Comparison of ENCODE assay signal across 18 mouse cellular contexts in the genomic region with DNA sequence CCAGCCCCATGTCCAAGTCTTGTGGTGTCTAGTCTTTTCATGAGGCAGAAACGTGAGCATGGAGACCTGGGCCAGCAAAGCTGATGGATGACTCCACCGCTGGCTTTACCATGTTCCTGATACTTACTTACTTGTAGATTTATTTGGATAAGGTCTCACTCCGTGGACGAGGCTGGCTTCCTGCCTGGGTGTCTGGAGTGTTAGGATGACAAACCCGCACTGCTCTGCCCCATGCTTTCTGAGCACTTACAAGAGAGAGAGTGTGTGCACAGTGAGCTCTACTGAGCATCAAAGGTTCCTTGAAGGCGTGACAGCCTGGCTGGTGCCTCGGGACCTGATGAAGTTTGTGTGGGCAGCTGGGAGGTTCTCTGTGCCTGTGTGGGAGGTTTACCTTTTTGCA. TPM values are rescaled to one million over a fixed set of nuclear protein-coding genes. Genes with fewer than 3 reads are reported as not detected.
DNase-seq lines count a peak whose midpoint lies in the region; ATAC-seq and TF ChIP-seq lines count a peak whose summit lies in the region.
"Had no signal": no experiment of that assay in that cellular context is flagged by ENCODE, and none has a peak within 500 bp of the region (broad histone marks: within the 10 kb centered on the region; RNA-seq: fewer than 3 reads in every experiment).

No protein-coding gene starts in this region.

- H3K9me3 ChIP-seq in lung, postnatal 0 days (ENCODE audit: low read length): no peaks in the 10 kb centered on the region
- H3K9me3 ChIP-seq in stomach, postnatal 0 days (ENCODE audit: control insufficient read depth, low read length): no peaks in the 10 kb centered on the region
- H3K9me3 ChIP-seq in embryonic facial prominence, embryonic 10.5 days: no peaks in the 10 kb centered on the region
- H3K9me3 ChIP-seq: forebrain, embryonic 13.5 days; hindbrain, embryonic 13.5 days; midbrain, embryonic 15.5 days had no signal

- peak; percentile 26 to 40 for DNase-seq in cerebellum, postnatal 25 days
- DNase-seq in layer of hippocampus, adult 11-12 months (ENCODE audit: low spot score): peak; percentile 13
- DNase-seq in layer of hippocampus, postnatal 25 days (ENCODE audit: extremely low spot score in 1 of 2, low spot score in 1 of 2): no peak
- peak; percentile 33 for DNase-seq in lung, postnatal 0 days (ENCODE audit: low spot score)
- no peak for DNase-seq in lung, adult 18-20 months
- DNase-seq in stomach, postnatal 0 days (ENCODE audit: low spot score): no peak
- DNase-seq in embryonic facial prominence, embryonic 10.5 days (ENCODE audit: low spot score): no peak
- DNase-seq: cerebellum, adult 9-11 months; embryo, embryonic 11 days; heart, adult 2 months; kidney, postnatal 10 days; retina, postnatal 1 day had no signal

- H3K4me3 ChIP-seq in lung, postnatal 0 days (ENCODE audit: low read depth, low read length): no peak overlapping the region
- H3K4me3 ChIP-seq in stomach, postnatal 0 days (ENCODE audit: low read depth, low read length): no peak overlapping the region
- no peak overlapping the region for H3K4me3 ChIP-seq in embryonic facial prominence, embryonic 10.5 days
- H3K4me3 ChIP-seq: forebrain, embryonic 13.5 days; heart, adult 2 months; hindbrain, embryonic 13.5 days; megakaryocyte, embryonic 14.5 days; midbrain, embryonic 15.5 days had no signal

- no peak overlapping the region for H3K9ac ChIP-seq in lung, postnatal 0 days (replicated peaks; ENCODE audit: low read depth)
- H3K9ac ChIP-seq in stomach, postnatal 0 days (ENCODE audit: low read length): no peak overlapping the region
- H3K9ac ChIP-seq: forebrain, embryonic 13.5 days; hindbrain, embryonic 13.5 days; liver, embryonic 14.5 days; midbrain, embryonic 15.5 days had no signal

- H3K36me3 ChIP-seq in lung, postnatal 0 days (ENCODE audit: insufficient read depth, low read length): no peaks in the 10 kb centered on the region
- H3K36me3 ChIP-seq in stomach, postnatal 0 days (ENCODE audit: control insufficient read depth, insufficient read depth, low read length): no peaks in the 10 kb centered on the region
- H3K36me3 ChIP-seq in embryonic facial prominence, embryonic 10.5 days (replicated peaks): no peaks in the 10 kb centered on the region
- H3K36me3 ChIP-seq: hindbrain, embryonic 13.5 days; midbrain, embryonic 15.5 days had no signal

- H3K27me3 ChIP-seq in lung, postnatal 0 days (replicated peaks; ENCODE audit: insufficient read depth, low read length): no peaks in the 10 kb centered on the region
- H3K27me3 ChIP-seq in stomach, postnatal 0 days (ENCODE audit: control insufficient read depth, insufficient read depth, low read length): no peaks in the 10 kb centered on the region
- H3K27me3 ChIP-seq in embryonic facial prominence, embryonic 10.5 days (replicated peaks; ENCODE audit: low read depth, poor library complexity, severe bottlenecking): no peaks in the 10 kb centered on the region
- H3K27me3 ChIP-seq: forebrain, embryonic 13.5 days; hindbrain, embryonic 13.5 days; midbrain, embryonic 15.5 days had no signal

- H3K4me1 ChIP-seq in lung, postnatal 0 days (ENCODE audit: insufficient read depth, low read depth, low read length): no peaks in the 10 kb centered on the region
- H3K4me1 ChIP-seq in stomach, postnatal 0 days (replicated peaks; ENCODE audit: control insufficient read depth, insufficient read depth): no peaks in the 10 kb centered on the region
- H3K4me1 ChIP-seq in embryonic facial prominence, embryonic 10.5 days: peaks cover 10% of the 10 kb centered on the region; the same call in 1 of the 2 replicates

- no peak for TF ChIP-seq EP300 in lung, postnatal 0 days (IDR thresholded peaks at IDR 0.05)
- TF ChIP-seq EP300 in stomach, postnatal 0 days (optimal IDR thresholded peaks at IDR 0.05): no peak

- WGBS in lung, postnatal 0 days: 7% methylated on average over 7 of the region's 7 CpGs
- 25% methylated on average over 7 of the region's 7 CpGs for WGBS in stomach, postnatal 0 days
- WGBS in embryonic facial prominence, embryonic 10.5 days: 80% methylated on average over 7 of the region's 7 CpGs

- no peak overlapping the region for H3K27ac ChIP-seq in lung, postnatal 0 days (ENCODE audit: low read length)
- H3K27ac ChIP-seq in stomach, postnatal 0 days (replicated peaks): 0 out of 2 replicates have a peak overlapping the region, but pooled peaks have one; percentile 5
- no peak overlapping the region for H3K27ac ChIP-seq in embryonic facial prominence, embryonic 10.5 days (replicated peaks)
- H3K27ac ChIP-seq: forebrain, embryonic 13.5 days; heart, adult 2 months; hindbrain, embryonic 13.5 days; liver, embryonic 14.5 days; midbrain, embryonic 15.5 days had no signal

- no peak for ATAC-seq in cerebellum, adult (ENCODE audit: insufficient number of reproducible peaks, low FRiP score, low TSS enrichment)
- ATAC-seq in lung, postnatal 0 days: peak; percentile 37; the same call in 1 of the 2 replicates
- no peak for ATAC-seq in stomach, postnatal 0 days (ENCODE audit: low FRiP score, low TSS enrichment)
- ATAC-seq: forebrain, embryonic 13.5 days; midbrain, embryonic 15.5 days had no signal

- no peak for TF ChIP-seq CTCF in lung, postnatal 0 days (IDR thresholded peaks at IDR 0.05)
- TF ChIP-seq CTCF in stomach, postnatal 0 days (IDR thresholded peaks at IDR 0.05; ENCODE audit: low read depth): no peak

- no peak overlapping the region for H3K4me2 ChIP-seq in lung, postnatal 0 days (replicated peaks; ENCODE audit: low read depth, low read length)
- no peak overlapping the region for H3K4me2 ChIP-seq in stomach, postnatal 0 days (replicated peaks; ENCODE audit: low read depth)
- H3K4me2 ChIP-seq: forebrain, embryonic 13.5 days; hindbrain, embryonic 13.5 days; midbrain, embryonic 15.5 days had no signal

RNA-seq across cellular contexts. Expression of a gene that starts 27.5 kb away (rescaled TPM):
- 10 to 100 TPM; 43.2 to 49.1 TPM for total RNA-seq in layer of hippocampus, postnatal 25 days (2021)
- 3.1 and 4.0 TPM in 2 replicates for polyA plus RNA-seq in lung, postnatal 0 days (2015; fragmentation: Nextera tagmentation; extraction: Ambion mirVana)
- 12.1 and 13.3 TPM in 2 replicates for polyA plus RNA-seq in stomach, postnatal 0 days (2015; fragmentation: Nextera tagmentation; extraction: Ambion mirVana)
- 9.1 and 12.3 TPM in 2 replicates for polyA plus RNA-seq in embryonic facial prominence, embryonic 10.5 days (2016; fragmentation: Nextera tagmentation; extraction: Ambion mirVana)

Comparison
In these comparisons a context has a peak if more than half of its experiments do, and no peak if none do; other contexts are left out.
1. DNase-seq: peak in cerebellum, postnatal 25 days (2 of 2), layer of hippocampus, adult 11-12 months (single experiment) and lung, postnatal 0 days (single experiment); none in layer of hippocampus, postnatal 25 days (0 of 2), lung, adult 18-20 months (0 of 2), stomach, postnatal 0 days (single experiment) and embryonic facial prominence, embryonic 10.5 days (single experiment).